ENCODE assay signal across 8 mouse cellular contexts in the genomic region with DNA sequence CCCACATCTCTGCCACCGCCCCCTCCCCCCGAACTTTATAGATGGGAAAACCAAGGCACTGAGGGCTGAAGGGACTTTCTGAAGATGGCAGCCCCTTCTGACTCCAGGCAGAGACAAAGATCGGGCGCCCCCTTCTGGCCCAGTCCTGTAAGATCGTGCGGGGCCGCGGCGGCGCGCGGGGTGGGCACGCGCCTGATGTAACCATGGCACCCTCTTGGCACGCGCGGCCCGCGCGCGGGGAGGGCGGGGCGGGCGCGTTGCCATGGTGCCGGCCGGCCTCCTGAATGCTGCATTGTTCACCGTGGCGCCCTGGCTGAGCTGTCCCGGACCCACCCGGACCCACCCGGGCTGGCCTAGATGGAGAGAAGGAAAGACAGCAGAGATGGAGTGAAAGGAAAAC. TPM values are rescaled to one million over a fixed set of nuclear protein-coding genes. Genes with fewer than 3 reads are reported as not detected.
DNase-seq lines count a peak whose midpoint lies in the region; ATAC-seq lines count a peak whose summit lies in the region.

No protein-coding gene starts in this region.

- 0 out of 2 replicates have a peak, but pooled peaks cover 10% of the 10 kb centered on the region for H3K27me3 ChIP-seq in hindbrain, embryonic 15.5 days

- no peaks in the 10 kb centered on the region for H3K36me3 ChIP-seq in hindbrain, embryonic 15.5 days

- H3K27ac ChIP-seq in hindbrain, embryonic 15.5 days (replicated peaks): peak overlapping the region; percentile 67

- peaks cover 42% of the 10 kb centered on the region for H3K4me1 ChIP-seq in hindbrain, embryonic 15.5 days (replicated peaks)

- WGBS in hindbrain, embryonic 15.5 days: under 1% methylated on average over 32 of the region's 32 CpGs

- ATAC-seq in hindbrain, embryonic 15.5 days (ENCODE audit: low FRiP score, low read depth): peak; percentile 87

- no peaks in the 10 kb centered on the region for H3K9me3 ChIP-seq in hindbrain, embryonic 15.5 days

- H3K9ac ChIP-seq in hindbrain, embryonic 15.5 days: peak overlapping the region; percentile 38

- peak overlapping the region; percentile 71 for H3K4me2 ChIP-seq in hindbrain, embryonic 15.5 days

- H3K4me3 ChIP-seq in hindbrain, embryonic 15.5 days: peak overlapping the region; percentile 37

- peak; percentile 89 for DNase-seq in ZHBTc4 (ENCODE audit: low read depth, low spot score)
- DNase-seq in cerebellum, postnatal 4 days (ENCODE audit: low spot score in 2 of 2): peak; percentile 99 to 100
- DNase-seq in gastrocnemius, adult 18-20 months (ENCODE audit: low spot score): peak; percentile 92
- DNase-seq in left cerebral cortex, adult 11 months (ENCODE audit: low spot score): peak; percentile 95
- peak; percentile 93 for DNase-seq in lung, postnatal 25 days (ENCODE audit: low spot score)
- DNase-seq in retina, embryonic 14.5 days (ENCODE audit: low spot score): peak; percentile 94
- DNase-seq in thymus, postnatal 36 days: peak; percentile 81 to 82

RNA-seq across cellular contexts. Expression of a gene that starts 10.8 kb away (rescaled TPM):
- 100 to 1,000 TPM; 481 to 528 TPM for total RNA-seq in gastrocnemius, adult 18-20 months (2021)
- polyA plus RNA-seq in hindbrain, embryonic 15.5 days (2015; fragmentation: Nextera tagmentation; extraction: Ambion mirVana): 71.2 and 87.6 TPM in 2 replicates

RNA-seq across cellular contexts. Expression of a gene that starts 11.7 kb away (rescaled TPM):
- total RNA-seq in gastrocnemius, adult 18-20 months (2021): 10 to 100 TPM; 12.8 to 12.9 TPM
- 14.0 and 15.1 TPM in 2 replicates for polyA plus RNA-seq in hindbrain, embryonic 15.5 days (2015; fragmentation: Nextera tagmentation; extraction: Ambion mirVana)

RNA-seq across cellular contexts. Expression of a gene that starts 20.4 kb away (rescaled TPM):
- 10 to 100 TPM; 22.9 to 24.2 TPM for total RNA-seq in gastrocnemius, adult 18-20 months (2021)
- 39.7 and 40.6 TPM in 2 replicates for polyA plus RNA-seq in hindbrain, embryonic 15.5 days (2015; fragmentation: Nextera tagmentation; extraction: Ambion mirVana)

RNA-seq across cellular contexts. Expression of a gene that starts 29.6 kb away (rescaled TPM):
- 100 to 1,000 TPM; 171 to 176 TPM for total RNA-seq in gastrocnemius, adult 18-20 months (2021)
- polyA plus RNA-seq in hindbrain, embryonic 15.5 days (2015; fragmentation: Nextera tagmentation; extraction: Ambion mirVana): 79.1 and 85.9 TPM in 2 replicates

RNA-seq across cellular contexts. Expression of a gene that starts 35.8 kb away (rescaled TPM):
- total RNA-seq in gastrocnemius, adult 18-20 months (2021): 100 to 1,000 TPM; 145 to 160 TPM
- 700 and 710 TPM in 2 replicates for polyA plus RNA-seq in hindbrain, embryonic 15.5 days (2015; fragmentation: Nextera tagmentation; extraction: Ambion mirVana)

Comparison
In these comparisons a context has a peak if more than half of its experiments do, and no peak if none do; other contexts are left out.
1. Peak in every context shown above with its lines: DNase-seq, ATAC-seq, H3K4me3 ChIP-seq and H3K27ac ChIP-seq.